Mouse (Mus musculus) embryonic facial prominence, embryonic 14.5 days (tissue): Measurements from ENCODE around the gene A630073D07Rik. TPM values are rescaled to one million over a fixed set of nuclear protein-coding genes. Genes with fewer than 3 reads are reported as not detected.
A peak's percentile ranks its signal among the peaks of the same experiment; 100 is the strongest.
"Not testable (repeated sequence)": the region's sequence is repeated elsewhere in the genome, so short reads cannot be mapped to it uniquely, and the experiment has no call there.

Experiments
- ATAC-seq: fragments of 200-750 bp; cut with Nextera tagmentation; 2 replicates; pipeline ENCODE4 v1.8.0; 2017; ENCODE audit warnings: low read depth, moderate number of reproducible peaks, moderate TSS enrichment
- DNase-seq: peaks from one replicate; pipeline ENCODE4 v3.0.0-alpha.2; 2015; ENCODE audit warnings: low spot score
- H3K27ac ChIP-seq: fragments of 300-500 bp; sonication (generic); replicated peaks from 2 replicates; pipeline ENCODE4 v1.5.1; 2014; ENCODE audit warnings: low read depth, mild to moderate bottlenecking, low read length, moderate library complexity
- H3K27me3 ChIP-seq: fragments of 300-500 bp; sonication (generic); replicated peaks from 2 replicates; pipeline ENCODE4 v1.6.1; 2014; ENCODE audit warnings: low read length; ENCODE audit not compliant: control insufficient read depth, insufficient read depth
- H3K36me3 ChIP-seq: fragments of 300-500 bp; sonication (generic); 2 replicates; pipeline ENCODE4 v1.6.1; 2014; ENCODE audit warnings: low read length, mixed read lengths; ENCODE audit not compliant: control insufficient read depth, insufficient read depth
- H3K4me1 ChIP-seq: fragments of 300-500 bp; sonication (generic); 2 replicates; pipeline ENCODE4 v1.6.1; 2014; ENCODE audit warnings: antibody characterized with exemption, low read length; ENCODE audit not compliant: control insufficient read depth, insufficient read depth
- H3K4me2 ChIP-seq: fragments of 300-500 bp; sonication (generic); 2 replicates; pipeline ENCODE4 v1.6.1; 2014; ENCODE audit warnings: low read depth, mild to moderate bottlenecking, low read length, moderate library complexity, mixed read lengths
- H3K4me3 ChIP-seq: fragments of 300-500 bp; sonication (generic); 2 replicates; pipeline ENCODE4 v1.5.1; 2014; ENCODE audit warnings: low read depth, mild to moderate bottlenecking, low read length
- H3K9ac ChIP-seq: fragments of 300-500 bp; sonication (generic); 2 replicates; pipeline ENCODE4 v1.6.1; 2014; ENCODE audit warnings: low read depth, mild to moderate bottlenecking, low read length, moderate library complexity, mixed read lengths
- H3K9me3 ChIP-seq: fragments of 300-500 bp; sonication (generic); 2 replicates; pipeline ENCODE4 v1.6.1; 2016; ENCODE audit warnings: low read length; ENCODE audit not compliant: control insufficient read depth
- WGBS: fragments of 180-500 bp; shearing (Covaris S2); extraction: QIAGEN DNeasy Blood & Tissue Kit; methylation state at CpG from one replicate; pipeline ENCODE4 v1.1.7; 2014; 5-methylcytosine and 5-hydroxymethylcytosine counted together
- polyA plus RNA-seq: library from polyadenylated mRNA; unstranded; fragments of >200 nt; fragmentation: Nextera tagmentation; extraction: Ambion mirVana; gene quantifications from 2 replicates; pipeline ENCODE4 v1.2.1, GENCODE M21; 2014

The A630073D07Rik gene
- polyA plus RNA-seq, result not detected in 2 replicates

DNA sequence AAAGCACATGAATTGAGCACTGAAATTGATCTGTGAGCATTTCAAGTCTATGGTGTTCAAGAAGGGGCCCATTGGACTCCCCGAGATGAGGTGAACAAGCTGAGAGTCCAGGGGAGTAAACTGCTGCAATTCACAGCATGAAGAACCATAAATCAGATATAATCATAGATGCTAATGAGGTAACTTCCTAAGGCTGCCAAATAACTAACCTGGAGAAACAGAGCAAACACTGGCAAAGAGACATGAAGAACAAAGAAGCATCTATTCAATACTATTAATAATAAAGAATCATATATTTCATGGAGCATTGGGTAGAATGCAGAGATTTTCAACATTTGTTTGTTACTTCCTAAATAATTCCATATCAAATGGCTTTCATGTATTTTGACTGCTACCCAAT, at the start of gene A630073D07Rik:
Gene A630073D07Rik, minus strand, starts transcription at position 101 of the 400 bp plus-strand sequence.
- Histone ChIP-seq H3K9me3 (no peaks in the 10 kb centered on the region), H3K4me1 (no peaks in the 10 kb centered on the region), H3K4me2 (no peak within 1 kb of the TSS), H3K27ac (no peak within 1 kb of the TSS), H3K9ac (no peak within 1 kb of the TSS), H3K27me3 (no peaks in the 10 kb centered on the region), H3K36me3 (no peaks in the 10 kb centered on the region), H3K4me3 (no peak within 1 kb of the TSS)
- ATAC-seq (no peak), DNase-seq (no peak)
- 78% methylated on average over 1 of the region's 1 CpGs for WGBS

DNA sequence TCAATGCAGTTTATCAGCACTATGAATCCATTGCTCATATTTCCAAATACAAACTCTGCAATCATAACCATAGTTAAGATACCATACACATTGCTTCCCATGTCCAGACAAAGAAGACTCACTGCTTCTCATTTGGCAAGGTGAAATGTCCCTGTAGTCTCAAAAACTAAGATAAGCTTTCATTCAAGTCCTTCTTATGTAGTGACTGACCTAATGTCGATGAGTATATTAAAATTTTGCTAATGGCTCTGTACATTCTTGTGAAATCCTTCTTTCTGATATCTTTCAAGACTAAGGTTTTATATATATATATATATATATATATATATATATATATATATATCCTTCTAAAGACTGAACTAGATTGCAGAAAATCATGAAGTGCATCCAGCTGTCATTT, 49.6 kb upstream of the A630073D07Rik start, which contains the start of gene Tas2r121:
Gene Tas2r121, minus strand, starts transcription at position 101 of the 400 bp plus-strand sequence.
- DNase-seq, result no peak
- H3K9ac ChIP-seq, result no peak within 1 kb of the TSS
- no peak for ATAC-seq

DNA sequence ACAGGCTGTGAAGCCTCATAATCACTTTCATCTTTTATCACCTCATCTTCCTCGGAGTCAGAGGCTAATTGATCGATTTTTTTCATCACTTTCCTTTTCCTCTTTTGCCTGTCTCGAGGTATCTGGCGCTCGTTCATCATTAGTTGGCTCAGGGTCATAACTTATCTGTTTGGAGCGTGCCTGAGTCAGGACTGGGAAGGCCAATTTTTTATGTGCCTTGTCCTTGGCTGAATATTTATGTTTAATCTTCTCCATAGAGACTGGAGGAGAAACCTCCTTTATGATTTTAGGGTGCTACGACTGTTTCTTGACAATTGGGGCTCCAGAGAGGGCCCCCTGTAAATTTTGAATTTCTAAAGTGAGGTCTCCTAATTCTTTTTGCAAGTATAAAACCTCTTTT, 40.3 kb upstream of the A630073D07Rik start:
- H3K4me3 ChIP-seq, H3K4me2 ChIP-seq, H3K9me3 ChIP-seq, ATAC-seq, H3K27ac ChIP-seq, DNase-seq, H3K36me3 ChIP-seq, H3K4me1 ChIP-seq, H3K27me3 ChIP-seq, H3K9ac ChIP-seq: not testable (repeated sequence)
- WGBS, result 81% methylated on average over 7 of the region's 7 CpGs

More for the DNA sequence above, 49.6 kb upstream of the A630073D07Rik start, which contains the start of gene Tas2r121:
- Histone ChIP-seq H3K4me3 (no peak within 1 kb of the TSS), H3K36me3 (no peaks in the 10 kb centered on the region), H3K4me1 (no peaks in the 10 kb centered on the region), H3K27ac (no peak within 1 kb of the TSS), H3K9me3 (no peaks in the 10 kb centered on the region), H3K4me2 (no peak within 1 kb of the TSS), H3K27me3 (no peaks in the 10 kb centered on the region)
- WGBS, result 82% methylated on average over 1 of the region's 1 CpGs

DNA sequence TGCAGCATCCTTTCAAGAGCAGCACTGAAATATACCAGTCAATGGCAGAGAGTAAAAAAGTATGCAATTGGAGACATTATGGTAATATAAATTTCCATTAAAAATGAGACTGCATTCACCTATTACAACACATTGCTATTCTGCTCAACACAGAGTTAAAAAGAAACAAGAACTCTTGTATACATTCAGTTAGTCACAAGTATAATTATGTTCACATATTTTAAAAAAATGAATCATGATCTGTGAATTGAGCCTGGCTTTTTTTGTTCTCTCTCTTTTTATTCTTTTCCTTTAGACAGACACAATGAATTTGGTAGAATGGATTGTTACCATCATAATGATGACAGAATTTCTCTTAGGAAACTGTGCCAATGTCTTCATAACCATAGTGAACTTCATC, 5.3 kb upstream of the A630073D07Rik start, which contains the start of gene Tas2r120:
Gene Tas2r120, plus strand, starts transcription at position 301 of the 400 bp plus-strand sequence.
- Histone ChIP-seq H3K36me3 (no peaks in the 10 kb centered on the region), H3K27me3 (no peaks in the 10 kb centered on the region), H3K9ac (no peak within 1 kb of the TSS), H3K4me1 (no peaks in the 10 kb centered on the region), H3K9me3 (no peaks in the 10 kb centered on the region), H3K4me3 (no peak within 1 kb of the TSS), H3K4me2 (no peak within 1 kb of the TSS), H3K27ac (no peak within 1 kb of the TSS)
- no peak for ATAC-seq
- DNase-seq, result no peak

DNA sequence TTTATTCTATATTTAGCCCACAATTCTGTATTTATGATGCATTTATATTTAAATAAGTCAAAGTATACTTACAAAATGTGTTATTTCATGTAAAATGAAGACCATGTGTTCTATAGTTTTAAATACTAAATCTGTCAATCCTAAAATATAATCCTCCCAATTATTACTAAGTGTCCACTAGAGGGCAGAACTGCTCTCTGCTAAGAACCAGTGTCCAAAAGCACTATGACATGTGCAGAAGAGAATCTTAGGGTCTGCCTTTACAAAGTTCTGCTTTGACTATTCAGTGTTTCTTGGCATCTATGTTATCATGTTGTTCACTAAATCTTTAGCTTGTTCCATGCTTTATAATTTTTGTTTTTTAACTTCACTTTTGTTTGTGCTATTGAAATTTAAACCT, 1.9 kb downstream of the A630073D07Rik start:
- no peak for ATAC-seq
- Histone ChIP-seq H3K27ac (no peak overlapping the region), H3K9me3 (no peaks in the 10 kb centered on the region), H3K36me3 (no peaks in the 10 kb centered on the region), H3K4me3 (no peak overlapping the region), H3K4me2 (no peak overlapping the region), H3K9ac (no peak overlapping the region), H3K27me3 (no peaks in the 10 kb centered on the region), H3K4me1 (no peaks in the 10 kb centered on the region)
- peak; percentile 0 for DNase-seq

DNA sequence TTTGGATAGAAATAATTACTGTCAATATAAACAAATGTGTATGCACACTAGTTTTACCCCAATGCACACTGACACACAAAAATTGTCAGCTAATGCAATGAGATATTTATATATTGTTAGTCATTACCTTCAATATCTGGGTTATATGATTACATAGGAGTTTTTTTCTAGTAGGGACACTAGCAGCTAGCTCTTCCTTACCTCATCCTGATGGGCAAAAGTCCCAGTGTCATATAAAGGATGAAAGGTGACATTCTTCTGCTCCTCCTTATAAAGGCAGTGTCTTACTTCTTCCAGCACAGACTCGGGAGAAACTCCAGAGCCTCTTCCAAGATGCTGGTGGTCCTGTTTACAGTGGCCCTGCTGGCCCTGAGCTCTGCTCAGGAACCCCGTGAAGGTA, 55.7 kb downstream of the A630073D07Rik start, which contains the start of gene Prp2:
Gene Prp2, plus strand, starts transcription at position 301 of the 400 bp plus-strand sequence.
- WGBS, result 61% methylated on average over 2 of the region's 2 CpGs
- not testable (repeated sequence) for H3K27ac ChIP-seq

More for the DNA sequence above, 55.7 kb downstream of the A630073D07Rik start, which contains the start of gene Prp2:
- H3K9ac ChIP-seq, H3K27me3 ChIP-seq, DNase-seq, H3K4me3 ChIP-seq, H3K9me3 ChIP-seq, H3K4me2 ChIP-seq, H3K36me3 ChIP-seq, H3K4me1 ChIP-seq, ATAC-seq: not testable (repeated sequence)

Other genes starting within 250 kb of the A630073D07Rik start
- gene Prh1, start 81.7 kb downstream of the A630073D07Rik start, polyA plus RNA-seq, result not detected in 2 replicates
- gene Prp2, start 55.6 kb downstream of the A630073D07Rik start, polyA plus RNA-seq, result not detected in 2 replicates
- gene Tas2r120, start 5.4 kb upstream of the A630073D07Rik start, polyA plus RNA-seq, result not detected in 2 replicates
- not detected in 2 replicates for gene Tas2r121, start 49.5 kb upstream of the A630073D07Rik start, polyA plus RNA-seq
- gene Tas2r122, start 60.4 kb upstream of the A630073D07Rik start, polyA plus RNA-seq, result not detected in 2 replicates
- gene Tas2r115, start 86.5 kb upstream of the A630073D07Rik start, polyA plus RNA-seq, result not detected in 2 replicates
- gene Tas2r124, start 103.2 kb upstream of the A630073D07Rik start, polyA plus RNA-seq, result not detected in 2 replicates
- not detected in 2 replicates for gene Tas2r102, start 110.6 kb upstream of the A630073D07Rik start, polyA plus RNA-seq
- not detected in 2 replicates for gene Tas2r136, start 126.6 kb upstream of the A630073D07Rik start, polyA plus RNA-seq
- not detected in 2 replicates for gene Tas2r117, start 151.3 kb upstream of the A630073D07Rik start, polyA plus RNA-seq
- not detected in 2 replicates for gene Tas2r123, start 195.6 kb upstream of the A630073D07Rik start, polyA plus RNA-seq
- not detected in 2 replicates for gene Tas2r116, start 203.9 kb upstream of the A630073D07Rik start, polyA plus RNA-seq
- not detected in 2 replicates for gene Tas2r110, start 216.5 kb upstream of the A630073D07Rik start, polyA plus RNA-seq
- not detected in 2 replicates for gene Tas2r113, start 241.5 kb upstream of the A630073D07Rik start, polyA plus RNA-seq